ENCODE assay signal across 10 mouse cellular contexts in the genomic region with DNA sequence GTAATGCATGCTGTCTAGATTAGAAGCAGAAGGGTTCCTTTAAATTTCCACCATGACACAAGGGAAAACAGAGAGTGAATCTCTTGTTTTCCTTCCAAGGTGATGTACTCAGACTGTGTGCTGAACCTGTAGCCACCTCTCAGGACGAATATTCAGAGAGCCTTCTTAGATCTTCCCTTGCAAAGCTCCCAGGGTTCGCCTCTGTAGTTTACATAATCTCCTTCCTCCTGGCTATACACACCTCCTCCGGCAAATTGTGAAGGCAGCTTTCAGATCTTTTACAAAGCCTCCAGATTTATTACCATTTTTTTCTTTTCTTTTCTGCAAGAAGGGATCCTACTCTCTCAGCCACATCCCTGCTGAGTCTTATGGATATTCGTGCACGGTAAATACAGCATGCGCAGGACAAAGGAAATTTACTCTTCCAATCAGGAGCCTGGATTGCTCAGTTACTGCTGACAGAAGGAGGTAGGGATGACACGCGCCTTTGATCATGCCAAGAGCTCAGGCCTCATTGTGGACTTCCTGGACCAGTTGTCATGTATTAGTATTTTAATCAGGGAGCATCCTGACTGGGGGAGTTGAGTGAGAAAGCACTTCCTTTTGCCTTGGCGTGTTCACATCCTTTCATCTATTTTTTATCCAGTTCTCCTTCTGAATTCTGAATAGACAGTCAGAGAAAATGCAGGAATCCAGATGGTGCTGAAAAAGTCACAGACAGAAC.
DNase-seq lines count a peak whose midpoint lies in the region; ATAC-seq and TF ChIP-seq lines count a peak whose summit lies in the region.
"Had no signal": no experiment of that assay in that cellular context is flagged by ENCODE, and none has a peak within 500 bp of the region (broad histone marks: within the 10 kb centered on the region; RNA-seq: fewer than 3 reads in every experiment).

No protein-coding gene starts in this region.

- no peaks in the 10 kb centered on the region for H3K27me3 ChIP-seq in embryonic facial prominence, embryonic 10.5 days (replicated peaks; ENCODE audit: low read depth, poor library complexity, severe bottlenecking)
- H3K27me3 ChIP-seq in neural tube, embryonic 14.5 days (ENCODE audit: control insufficient read depth, insufficient read depth, low read length) = no peaks in the 10 kb centered on the region

- H3K9ac ChIP-seq in neural tube, embryonic 14.5 days (replicated peaks; ENCODE audit: low read depth, low read length) = no peak overlapping the region

- no peaks in the 10 kb centered on the region for H3K36me3 ChIP-seq in embryonic facial prominence, embryonic 10.5 days (replicated peaks)
- no peaks in the 10 kb centered on the region for H3K36me3 ChIP-seq in neural tube, embryonic 14.5 days (ENCODE audit: control insufficient read depth, insufficient read depth, low read length)

- DNase-seq in embryonic facial prominence, embryonic 10.5 days (ENCODE audit: low spot score) = peak; percentile 8
- peak; percentile 8 for DNase-seq in frontal cortex, postnatal 10 days (ENCODE audit: low spot score in 2 of 2)
- DNase-seq in layer of hippocampus, postnatal 36 days = peak; percentile 34 to 53
- DNase-seq in gastrocnemius, adult 2 months = no peak
- no peak for DNase-seq in urinary bladder, adult 18-20 months (ENCODE audit: low spot score in 2 of 2)
- DNase-seq in lung, postnatal 10 days = no peak
- DNase-seq: cerebellum, adult 18-20 months; kidney, adult 18-20 months; lung, adult 2 months had no signal

- no peaks in the 10 kb centered on the region for H3K9me3 ChIP-seq in embryonic facial prominence, embryonic 10.5 days
- H3K9me3 ChIP-seq in neural tube, embryonic 14.5 days (ENCODE audit: control insufficient read depth, low read length) = no peaks in the 10 kb centered on the region

- H3K4me1 ChIP-seq in embryonic facial prominence, embryonic 10.5 days = no peaks in the 10 kb centered on the region
- H3K4me1 ChIP-seq in neural tube, embryonic 14.5 days (ENCODE audit: control insufficient read depth, insufficient read depth, low read length) = no peaks in the 10 kb centered on the region

- peak; percentile 66; the same call in 1 of the 2 replicates for ATAC-seq in neural tube, embryonic 14.5 days (ENCODE audit: low read depth)

- no peak for TF ChIP-seq CTCF in gastrocnemius, adult 2 months (IDR thresholded peaks at IDR 0.05)

- intact Hi-C loops in gastrocnemius, adult 2 months (cut with DNase I) = no loop called here

- no peak overlapping the region for H3K4me2 ChIP-seq in neural tube, embryonic 14.5 days (ENCODE audit: low read depth, low read length)

- H3K4me3 ChIP-seq in embryonic facial prominence, embryonic 10.5 days = no peak overlapping the region
- H3K4me3 ChIP-seq in neural tube, embryonic 14.5 days (ENCODE audit: low read depth, low read length) = no peak overlapping the region
- H3K4me3 ChIP-seq in gastrocnemius, adult 2 months = no peak overlapping the region

- 27% methylated on average over 9 of the region's 9 CpGs for WGBS in embryonic facial prominence, embryonic 10.5 days
- 16% methylated on average over 9 of the region's 9 CpGs for WGBS in neural tube, embryonic 14.5 days

- no peak overlapping the region for H3K27ac ChIP-seq in embryonic facial prominence, embryonic 10.5 days (replicated peaks)
- no peak overlapping the region for H3K27ac ChIP-seq in neural tube, embryonic 14.5 days (ENCODE audit: low read depth, low read length)
- no peak overlapping the region for H3K27ac ChIP-seq in gastrocnemius, adult 2 months

Comparison
In these comparisons a context has a peak if more than half of its experiments do, and no peak if none do; other contexts are left out.
1. DNase-seq: peak in embryonic facial prominence, embryonic 10.5 days (single experiment), frontal cortex, postnatal 10 days (2 of 2) and layer of hippocampus, postnatal 36 days (2 of 2); none in gastrocnemius, adult 2 months (single experiment), urinary bladder, adult 18-20 months (0 of 2) and lung, postnatal 10 days (single experiment).